Mouse (Mus musculus) kidney, postnatal 25 days (tissue): ENCODE results near the gene Tnf.

Experiments
- DNase-seq, 2 experiments: peaks; one replicate each; pipeline ENCODE4 v3.0.0; 2021; ENCODE audit warnings: mixed read lengths in 2 of 2

Gene Tnf

DNA sequence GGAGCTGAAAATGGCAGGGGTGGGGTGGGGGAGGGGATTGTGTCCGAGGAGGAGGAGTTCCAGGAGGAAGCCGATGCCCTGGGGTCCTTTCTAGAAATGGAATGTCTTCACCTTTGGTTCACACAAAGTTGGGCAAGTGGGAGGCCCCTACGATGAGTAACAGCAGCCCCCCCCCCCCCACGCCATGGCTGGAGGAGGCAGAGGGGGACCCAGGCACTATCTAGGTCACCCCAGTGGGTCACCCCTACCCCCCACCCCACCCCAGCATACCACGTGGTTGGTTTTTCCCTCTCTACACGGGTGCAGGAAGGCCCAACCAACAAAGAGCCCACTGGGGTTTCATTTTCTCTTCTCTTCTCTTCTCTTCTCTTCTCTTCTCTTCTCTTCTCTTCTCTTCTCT, 4.7 kb downstream of the Tnf start:
- no peak for DNase-seq

DNA sequence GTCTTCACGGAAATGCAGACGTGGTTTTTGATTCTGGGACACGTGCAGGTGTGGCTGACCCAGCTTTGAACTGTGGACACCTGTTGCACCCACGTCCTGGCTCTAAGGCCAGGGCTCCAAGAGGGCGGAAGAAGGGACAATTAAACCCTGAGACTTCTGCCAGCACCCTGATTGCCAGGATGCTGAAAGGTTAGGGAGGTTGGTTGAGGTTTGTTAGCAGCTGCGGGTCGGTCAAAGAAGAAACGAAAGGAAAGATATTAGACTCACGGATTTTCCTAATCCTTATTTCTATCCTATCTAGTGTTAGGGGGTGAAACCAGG, 5.5 kb downstream of the Tnf start:
- DNase-seq, result no peak

DNA sequence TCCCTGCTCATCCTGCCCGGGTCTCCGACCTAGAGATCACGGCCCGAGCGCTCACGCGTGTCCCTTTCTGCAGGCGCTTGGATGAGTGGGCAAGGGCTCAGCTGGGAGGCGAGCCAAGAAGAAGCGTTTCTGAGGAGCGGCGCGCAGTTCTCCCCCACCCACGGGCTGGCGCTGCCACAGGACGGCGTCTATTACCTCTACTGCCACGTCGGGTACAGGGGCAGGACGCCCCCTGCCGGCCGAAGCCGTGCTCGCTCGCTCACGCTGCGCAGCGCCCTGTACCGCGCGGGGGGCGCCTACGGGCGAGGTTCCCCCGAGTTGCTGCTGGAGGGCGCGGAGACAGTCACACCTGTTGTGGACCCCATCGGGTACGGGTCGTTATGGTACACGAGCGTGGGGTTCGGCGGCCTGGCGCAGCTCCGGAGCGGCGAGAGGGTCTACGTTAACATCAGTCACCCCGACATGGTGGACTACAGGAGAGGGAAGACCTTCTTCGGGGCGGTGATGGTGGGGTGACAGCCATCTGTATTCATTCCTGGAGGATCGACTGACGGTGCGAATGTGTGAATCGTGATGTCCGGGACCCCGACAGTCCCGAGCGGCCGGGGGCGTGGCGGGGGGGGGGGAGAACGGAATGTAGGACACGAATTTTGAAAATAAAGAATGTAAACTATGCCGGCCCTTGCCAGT, 6.0 kb downstream of the Tnf start:
- DNase-seq, result peak; percentile 81 to 84

DNA sequence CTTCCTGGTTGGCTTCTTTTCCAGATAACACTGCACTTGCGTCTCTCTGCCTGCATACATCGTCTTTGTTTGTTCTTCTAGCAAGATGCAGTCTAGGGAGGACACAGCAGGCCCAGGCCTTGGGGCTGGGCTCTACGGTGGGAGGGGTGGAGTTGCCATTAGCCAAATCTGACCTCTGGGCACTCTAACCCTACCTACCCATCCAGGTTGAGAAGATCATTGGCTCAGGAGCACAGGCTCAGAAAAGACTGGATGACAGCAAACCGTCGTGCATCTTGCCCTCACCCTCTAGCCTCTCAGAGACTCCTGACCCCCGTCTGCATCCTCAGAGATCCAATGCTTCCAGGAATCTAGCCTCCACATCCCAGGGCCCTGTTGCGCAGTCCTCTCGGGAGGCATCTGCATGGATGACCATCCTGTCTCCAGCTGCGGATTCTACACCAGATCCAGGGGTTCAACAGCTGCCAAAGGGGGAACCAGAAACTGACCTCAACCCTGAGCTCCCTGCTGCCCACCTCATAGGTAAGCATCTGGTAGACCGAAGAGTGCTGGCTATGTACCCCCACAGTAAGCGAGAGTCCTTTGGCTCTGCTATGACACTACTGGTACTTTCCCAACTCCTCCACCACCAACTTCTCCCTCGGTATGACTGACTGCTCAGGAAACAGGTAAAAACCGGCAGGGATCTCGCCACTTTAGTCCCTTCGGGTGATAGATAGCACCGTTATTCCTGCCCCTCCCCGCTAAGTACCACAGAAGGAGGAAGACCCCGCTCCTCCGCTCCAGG, 6.8 kb downstream of the Tnf start:
- no peak for DNase-seq

- DNase-seq, result no peak
Observed at GRCm38 (mm10) chr17:35193881-35194843, 7.6 kb downstream of the Tnf start, which contains the start of gene Ltb. Gene Ltb, plus strand, starts transcription at chr17:35194439.

- no peak for DNase-seq
Observed at GRCm38 (mm10) chr17:35192924-35193323, 8.9 kb downstream of the Tnf start.

DNA sequence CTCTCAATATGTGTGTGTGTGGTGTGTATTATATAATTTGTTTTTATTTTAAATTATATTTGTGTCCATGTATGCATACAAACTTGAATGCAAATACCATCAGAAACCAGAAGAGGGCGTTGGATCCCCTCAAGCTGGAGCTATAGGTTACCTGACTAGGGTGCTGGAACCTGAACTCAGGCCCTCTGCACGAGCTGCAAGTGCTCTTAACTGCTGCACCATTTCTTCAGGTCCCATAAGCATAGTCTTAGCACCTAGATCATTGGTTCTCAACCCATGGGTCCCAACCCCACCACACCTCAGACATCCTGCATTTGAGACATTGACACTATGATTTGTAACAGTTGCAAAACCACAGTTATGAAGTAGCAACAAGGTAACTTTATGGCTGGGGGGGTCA, 10.1 kb downstream of the Tnf start:
- DNase-seq, result no peak

DNA sequence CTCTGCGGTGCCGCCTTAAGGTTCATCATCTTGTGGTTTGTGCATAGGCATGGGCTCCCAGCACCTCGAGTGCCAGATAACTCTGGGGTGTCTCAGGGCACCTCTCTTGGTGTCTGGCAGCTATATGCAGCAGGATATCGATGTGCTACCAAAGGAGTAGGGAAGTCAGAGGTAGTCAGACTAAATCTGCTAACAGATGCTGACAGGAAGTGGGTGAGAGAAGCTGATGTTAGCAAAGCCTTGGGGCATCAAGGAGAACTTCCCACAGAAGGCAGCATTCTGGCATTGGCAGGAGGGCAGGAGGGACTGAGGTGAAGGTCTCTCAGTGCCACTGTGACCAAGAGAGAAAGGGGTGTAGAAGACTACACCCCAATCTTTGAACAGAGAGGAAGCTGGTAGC, 11.7 kb downstream of the Tnf start:
- DNase-seq, result no peak

- no peak for DNase-seq
Observed at GRCm38 (mm10) chr17:35189186-35189585, 12.6 kb downstream of the Tnf start.

- DNase-seq, result no peak
Observed at GRCm38 (mm10) chr17:35187959-35188610, 13.7 kb downstream of the Tnf start, which contains the start of gene Lst1. Gene Lst1, minus strand, starts transcription at chr17:35188439.

DNA sequence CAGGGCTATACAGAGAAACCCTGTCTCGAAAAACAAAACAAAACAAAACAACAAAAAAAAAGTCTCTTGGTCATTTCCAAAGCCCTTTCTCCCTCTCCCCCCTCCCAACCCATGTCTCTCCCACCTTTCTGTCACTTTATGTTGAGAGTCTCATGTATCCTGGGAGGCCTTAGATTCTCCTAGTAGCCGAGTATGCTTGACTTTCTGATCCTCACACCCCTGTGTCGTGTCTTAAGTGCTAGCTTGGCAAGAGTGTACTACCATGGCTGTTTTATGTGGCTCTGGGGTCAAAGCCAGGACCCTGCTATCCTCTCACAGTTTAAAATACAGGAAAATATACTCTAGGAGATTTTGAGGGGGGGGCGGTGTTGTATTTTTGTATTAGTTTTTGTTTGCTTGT, 14.5 kb downstream of the Tnf start:
- no peak for DNase-seq

GRCm38 (mm10) chr17:35186681-35187080, 15.1 kb downstream of the Tnf start:
- DNase-seq, result no peak

GRCm38 (mm10) chr17:35185639-35186611, 15.9 kb downstream of the Tnf start:
- DNase-seq, result peak; percentile 82 to 88

GRCm38 (mm10) chr17:35180093-35180492, 21.7 kb downstream of the Tnf start:
- DNase-seq, result no peak

DNA sequence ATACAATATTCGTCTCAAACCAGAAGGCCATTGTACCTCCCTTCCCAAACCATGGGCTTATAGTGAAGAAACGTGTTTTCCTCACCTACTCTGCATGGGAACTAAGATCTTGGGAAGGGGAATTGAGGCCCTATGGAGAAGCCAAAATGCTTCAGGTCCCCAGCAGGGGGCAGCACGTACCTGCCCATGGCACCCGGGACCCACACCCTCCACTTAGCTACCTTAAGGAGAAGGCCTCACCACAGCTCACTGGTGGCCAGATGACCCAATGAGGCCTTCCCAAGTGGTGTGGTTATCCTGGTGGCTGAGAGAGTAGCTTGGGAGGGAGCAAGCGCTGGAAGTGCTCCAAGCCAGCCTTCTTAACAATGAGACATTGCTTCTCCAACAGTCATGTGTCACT, 23.3 kb downstream of the Tnf start:
- peak; percentile 83 to 84 for DNase-seq

- no peak for DNase-seq
Observed at GRCm38 (mm10) chr17:35175968-35176367, 25.8 kb downstream of the Tnf start, which contains the start of gene Aif1. Gene Aif1, minus strand, starts transcription at chr17:35176068.

- no peak for DNase-seq
Observed at GRCm38 (mm10) chr17:35175382-35175781, 26.4 kb downstream of the Tnf start.

DNA sequence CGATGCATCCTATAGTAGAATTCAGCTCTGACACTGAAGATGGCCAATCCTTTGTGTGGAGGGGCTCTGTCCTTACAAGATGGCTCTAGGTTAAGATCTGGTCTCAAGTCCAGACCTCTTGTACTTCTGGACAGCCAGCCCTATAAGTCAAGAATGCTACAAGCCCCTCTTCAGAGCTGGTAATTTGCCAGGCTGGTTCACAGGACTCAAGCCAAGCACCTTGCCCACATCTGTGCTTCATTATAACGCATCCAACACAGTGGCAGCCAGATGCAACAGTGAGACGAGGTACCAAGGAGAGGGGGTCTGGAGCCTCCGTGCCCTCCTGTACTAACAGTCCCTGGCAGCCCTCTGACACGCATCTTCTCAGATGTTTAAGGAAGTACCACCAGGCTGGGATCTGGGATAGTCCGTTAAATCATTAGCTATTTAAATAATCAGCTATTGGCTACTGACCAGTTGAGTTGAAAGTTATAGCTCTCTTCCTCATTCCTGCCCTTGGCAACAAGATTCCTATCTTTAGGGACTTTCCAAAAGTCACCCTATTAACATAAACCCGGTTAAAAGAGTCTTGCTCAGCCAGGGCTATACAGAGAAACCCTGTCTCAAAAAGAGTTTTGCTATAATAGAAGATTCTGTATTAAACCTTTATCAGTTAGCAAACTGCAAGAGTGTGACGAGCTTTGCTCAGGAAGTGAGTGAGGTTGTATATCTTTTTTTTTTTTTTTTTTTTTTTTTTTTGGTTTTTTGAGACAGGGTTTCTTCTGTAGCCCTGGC, 27.4 kb downstream of the Tnf start:
- DNase-seq, result no peak

DNA sequence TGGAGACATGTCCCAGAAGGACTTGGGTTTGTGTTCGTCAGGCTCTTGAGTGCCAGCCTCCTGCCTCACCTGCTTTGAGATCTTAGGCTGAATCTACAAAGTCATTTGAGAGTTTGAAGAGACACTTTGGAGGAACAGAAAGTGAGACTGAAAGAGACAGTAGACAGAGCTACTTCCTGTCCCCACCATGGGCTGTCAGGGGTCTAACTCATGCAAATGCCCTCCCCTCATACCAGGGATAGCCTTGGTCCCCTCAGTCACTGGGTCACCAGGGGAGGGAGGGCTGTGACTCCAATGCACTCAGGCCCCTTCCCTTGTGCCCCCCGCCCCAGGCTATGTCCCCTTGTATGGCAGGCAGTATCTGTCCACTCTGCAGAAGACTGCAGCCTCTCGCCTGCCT, 28.5 kb downstream of the Tnf start:
- no peak for DNase-seq

GRCm38 (mm10) chr17:35172445-35173234, 29.2 kb downstream of the Tnf start:
- DNase-seq, result peak in 1 of 2 experiments; percentile 36
